Mouse (Mus musculus): ENCODE measurements around the gene Dhdh. TPM values are rescaled to one million over a fixed set of nuclear protein-coding genes. Genes with fewer than 3 reads are reported as not detected.
A peak's percentile ranks its signal among the peaks of the same experiment; 100 is the strongest.

Gene Dhdh
- polyA plus RNA-seq, 1 experiment from 2014 or later = 4.2 TPM

- 29% methylated on average over 12 of the region's 12 CpGs for WGBS
- Histone ChIP-seq H3K9ac (ENCODE audit: low read depth, low read length) (peak overlapping the region; percentile 78), H3K36me3 (ENCODE audit: control insufficient read depth, insufficient read depth, low read length) (no peaks in the 10 kb centered on the region), H3K27ac (ENCODE audit: low read length) (peak overlapping the region; percentile 66), H3K27me3 (ENCODE audit: control insufficient read depth, insufficient read depth, low read depth, low read length) (no peaks in the 10 kb centered on the region), H3K9me3 (replicated peaks; ENCODE audit: control insufficient read depth, low read length, poor library complexity, severe bottlenecking) (no peaks in the 10 kb centered on the region), H3K4me3 (ENCODE audit: low read depth, low read length) (peak overlapping the region; percentile 66), H3K4me2 (ENCODE audit: low read length) (peak overlapping the region; percentile 84), H3K4me1 (ENCODE audit: control insufficient read depth, insufficient read depth, low read length) (peaks cover 13% of the 10 kb centered on the region)
- ATAC-seq = peak; percentile 7; the same call in 1 of the 2 replicates
Observed at GRCm38 (mm10) chr7:45524841-45525621, 36.4 kb upstream of the Dhdh start.

- no peak overlapping the region for H3K27ac ChIP-seq (ENCODE audit: low read length)
- H3K36me3 ChIP-seq (ENCODE audit: control insufficient read depth, insufficient read depth, low read length) = no peaks in the 10 kb centered on the region
- WGBS = 89% methylated on average over 12 of the region's 13 CpGs
- no peaks in the 10 kb centered on the region for H3K27me3 ChIP-seq (ENCODE audit: control insufficient read depth, insufficient read depth, low read depth, low read length)
- H3K4me1 ChIP-seq (ENCODE audit: control insufficient read depth, insufficient read depth, low read length) = peaks cover 13% of the 10 kb centered on the region
- no peak overlapping the region; the same call in 1 of the 2 replicates for H3K9ac ChIP-seq (ENCODE audit: low read depth, low read length)
- no peak overlapping the region for H3K4me3 ChIP-seq (ENCODE audit: low read depth, low read length)
- no peak overlapping the region for H3K4me2 ChIP-seq (ENCODE audit: low read length)
- ATAC-seq = no peak
- no peaks in the 10 kb centered on the region for H3K9me3 ChIP-seq (replicated peaks; ENCODE audit: control insufficient read depth, low read length, poor library complexity, severe bottlenecking)
Observed at GRCm38 (mm10) chr7:45523678-45524170, 35.1 kb upstream of the Dhdh start.

- H3K9ac ChIP-seq (ENCODE audit: low read depth, low read length) = no peak overlapping the region; the same call in 1 of the 2 replicates
- no peak overlapping the region for H3K4me2 ChIP-seq (ENCODE audit: low read length)
- no peak overlapping the region for H3K27ac ChIP-seq (ENCODE audit: low read length)
- H3K9me3 ChIP-seq (replicated peaks; ENCODE audit: control insufficient read depth, low read length, poor library complexity, severe bottlenecking) = no peaks in the 10 kb centered on the region
- H3K27me3 ChIP-seq (ENCODE audit: control insufficient read depth, insufficient read depth, low read depth, low read length) = no peaks in the 10 kb centered on the region
- 74% methylated on average over 18 of the region's 18 CpGs for WGBS
- H3K36me3 ChIP-seq (ENCODE audit: control insufficient read depth, insufficient read depth, low read length) = no peaks in the 10 kb centered on the region
- peaks cover 13% of the 10 kb centered on the region for H3K4me1 ChIP-seq (ENCODE audit: control insufficient read depth, insufficient read depth, low read length)
- ATAC-seq = no peak
- no peak overlapping the region for H3K4me3 ChIP-seq (ENCODE audit: low read depth, low read length)
Observed at GRCm38 (mm10) chr7:45522957-45523676, 34.5 kb upstream of the Dhdh start.

- Histone ChIP-seq H3K4me2 (ENCODE audit: low read length) (peak overlapping the region; percentile 53), H3K27me3 (ENCODE audit: control insufficient read depth, insufficient read depth, low read depth, low read length) (no peaks in the 10 kb centered on the region), H3K4me1 (ENCODE audit: control insufficient read depth, insufficient read depth, low read length) (peaks cover 13% of the 10 kb centered on the region), H3K27ac (ENCODE audit: low read length) (no peak overlapping the region), H3K9me3 (replicated peaks; ENCODE audit: control insufficient read depth, low read length, poor library complexity, severe bottlenecking) (no peaks in the 10 kb centered on the region), H3K36me3 (ENCODE audit: control insufficient read depth, insufficient read depth, low read length) (no peaks in the 10 kb centered on the region), H3K9ac (ENCODE audit: low read depth, low read length) (peak overlapping the region; percentile 63; the same call in 1 of the 2 replicates), H3K4me3 (ENCODE audit: low read depth, low read length) (peak overlapping the region; percentile 44)
- 57% methylated on average over 16 of the region's 16 CpGs for WGBS
- ATAC-seq = no peak; the same call in 1 of the 2 replicates
Observed at GRCm38 (mm10) chr7:45522194-45522752, 33.7 kb upstream of the Dhdh start.

- Histone ChIP-seq H3K4me1 (ENCODE audit: control insufficient read depth, insufficient read depth, low read length) (peaks cover 13% of the 10 kb centered on the region), H3K4me2 (ENCODE audit: low read length) (peak overlapping the region; percentile 53), H3K4me3 (ENCODE audit: low read depth, low read length) (peak overlapping the region; percentile 44), H3K27me3 (ENCODE audit: control insufficient read depth, insufficient read depth, low read depth, low read length) (no peaks in the 10 kb centered on the region), H3K27ac (ENCODE audit: low read length) (peak overlapping the region; percentile 82), H3K9ac (ENCODE audit: low read depth, low read length) (peak overlapping the region; percentile 63), H3K36me3 (ENCODE audit: control insufficient read depth, insufficient read depth, low read length) (no peaks in the 10 kb centered on the region), H3K9me3 (replicated peaks; ENCODE audit: control insufficient read depth, low read length, poor library complexity, severe bottlenecking) (no peaks in the 10 kb centered on the region)
- WGBS = under 1% methylated on average over 28 of the region's 28 CpGs
- ATAC-seq = peak; percentile 73
Observed at GRCm38 (mm10) chr7:45521728-45522184, 33.2 kb upstream of the Dhdh start.

DNA sequence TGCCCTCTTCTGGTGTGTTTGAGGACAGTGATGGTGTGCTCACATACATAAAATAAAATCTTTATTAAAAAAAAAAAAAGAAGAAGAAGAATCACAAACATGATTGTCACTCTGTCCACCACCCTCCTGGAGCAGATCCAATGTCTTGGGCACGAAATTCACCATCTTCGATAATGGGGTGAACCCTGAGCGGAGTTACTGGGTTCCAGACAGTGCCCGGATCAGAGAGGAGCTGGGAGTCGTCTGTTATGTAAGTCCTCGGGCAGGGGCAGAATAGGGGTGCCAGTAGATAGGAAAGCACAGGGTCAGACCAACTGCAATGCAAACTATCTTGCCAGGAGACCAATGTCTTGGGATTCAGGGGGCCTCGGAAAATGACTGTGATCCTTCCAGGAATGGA is 32.0 kb upstream of the Dhdh start:
- no peak overlapping the region for H3K9ac ChIP-seq (ENCODE audit: low read depth, low read length)
- H3K9me3 ChIP-seq (replicated peaks; ENCODE audit: control insufficient read depth, low read length, poor library complexity, severe bottlenecking) = no peaks in the 10 kb centered on the region
- ATAC-seq = no peak
- no peak overlapping the region for H3K4me3 ChIP-seq (ENCODE audit: low read depth, low read length)
- no peaks in the 10 kb centered on the region for H3K27me3 ChIP-seq (ENCODE audit: control insufficient read depth, insufficient read depth, low read depth, low read length)
- H3K27ac ChIP-seq (ENCODE audit: low read length) = no peak overlapping the region
- H3K4me1 ChIP-seq (ENCODE audit: control insufficient read depth, insufficient read depth, low read length) = peaks cover 13% of the 10 kb centered on the region
- 95% methylated on average over 7 of the region's 7 CpGs for WGBS
- H3K4me2 ChIP-seq (ENCODE audit: low read length) = no peak overlapping the region
- no peaks in the 10 kb centered on the region for H3K36me3 ChIP-seq (ENCODE audit: control insufficient read depth, insufficient read depth, low read length)

DNA sequence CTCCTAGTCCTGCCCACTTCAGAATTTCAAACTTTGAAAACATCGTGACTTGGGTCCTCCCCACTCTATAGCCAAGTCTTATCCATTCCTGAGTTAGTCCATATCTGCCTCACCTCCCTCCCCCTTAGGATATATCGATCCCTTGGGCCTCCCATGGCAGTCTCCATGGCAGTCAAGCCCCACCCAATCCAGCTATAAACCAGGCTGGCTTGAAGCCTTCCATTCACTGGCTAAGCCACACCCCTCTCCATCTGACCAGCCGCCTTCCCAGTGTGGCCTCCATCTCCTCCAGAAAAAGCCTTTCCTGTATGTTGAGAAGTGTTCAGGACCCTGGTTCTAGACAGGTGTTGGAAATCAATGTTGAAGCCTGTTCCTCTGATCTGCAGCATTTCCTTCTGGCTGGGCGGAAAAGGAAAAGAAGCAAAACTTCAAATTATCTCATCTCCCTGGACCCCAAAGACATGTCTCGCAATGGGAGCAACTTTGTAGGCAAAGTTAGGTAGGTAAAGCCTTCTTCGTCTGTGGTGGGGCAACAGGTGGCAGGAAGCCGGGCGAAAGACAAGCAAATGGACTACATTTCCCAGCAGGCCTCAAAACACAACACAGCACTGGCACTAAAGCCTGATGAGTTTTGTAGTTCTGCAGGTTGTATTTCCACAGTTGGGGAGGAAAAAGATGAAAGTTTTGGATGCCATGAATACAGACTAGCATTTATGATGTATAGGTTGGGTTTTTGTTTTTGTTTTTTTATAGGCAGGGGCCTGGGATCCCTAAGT is 30.9 kb upstream of the Dhdh start:
- H3K4me2 ChIP-seq (ENCODE audit: low read length) = no peak overlapping the region
- no peaks in the 10 kb centered on the region for H3K36me3 ChIP-seq (ENCODE audit: control insufficient read depth, insufficient read depth, low read length)
- WGBS = 79% methylated on average over 8 of the region's 8 CpGs
- no peak overlapping the region for H3K4me3 ChIP-seq (ENCODE audit: low read depth, low read length)
- no peak overlapping the region for H3K9ac ChIP-seq (ENCODE audit: low read depth, low read length)
- H3K27ac ChIP-seq (ENCODE audit: low read length) = no peak overlapping the region
- no peaks in the 10 kb centered on the region for H3K27me3 ChIP-seq (ENCODE audit: control insufficient read depth, insufficient read depth, low read depth, low read length)
- H3K9me3 ChIP-seq (replicated peaks; ENCODE audit: control insufficient read depth, low read length, poor library complexity, severe bottlenecking) = no peaks in the 10 kb centered on the region
- H3K4me1 ChIP-seq (ENCODE audit: control insufficient read depth, insufficient read depth, low read length) = peaks cover 3% of the 10 kb centered on the region; the same call in 1 of the 2 replicates
- no peak for ATAC-seq

DNA sequence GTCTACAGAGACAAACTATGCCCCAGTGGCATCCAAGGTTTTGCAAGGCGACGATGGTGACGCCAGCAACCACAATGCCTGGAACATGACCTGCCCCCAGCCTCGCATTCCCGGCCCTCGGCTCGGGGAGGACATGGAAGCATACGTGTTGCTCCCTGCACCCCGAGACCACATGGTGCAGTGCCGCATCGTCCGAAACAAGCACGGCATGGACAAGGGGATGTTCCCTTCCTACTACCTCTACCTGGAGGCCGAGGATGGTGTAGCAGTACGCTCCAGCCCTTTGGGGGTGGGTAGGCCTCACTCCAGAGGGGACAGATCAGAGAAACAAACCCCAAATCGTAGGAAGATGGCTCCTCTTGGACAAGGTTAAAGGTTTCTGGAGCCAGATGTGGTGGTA is 30.0 kb upstream of the Dhdh start:
- WGBS = 90% methylated on average over 16 of the region's 16 CpGs

More for the DNA sequence above, 30.0 kb upstream of the Dhdh start:
- no peak overlapping the region for H3K9ac ChIP-seq (ENCODE audit: low read depth, low read length)
- no peaks in the 10 kb centered on the region for H3K9me3 ChIP-seq (replicated peaks; ENCODE audit: control insufficient read depth, low read length, poor library complexity, severe bottlenecking)
- no peak overlapping the region for H3K4me2 ChIP-seq (ENCODE audit: low read length)
- H3K27me3 ChIP-seq (ENCODE audit: control insufficient read depth, insufficient read depth, low read depth, low read length) = no peaks in the 10 kb centered on the region
- peaks cover 3% of the 10 kb centered on the region; the same call in 1 of the 2 replicates for H3K4me1 ChIP-seq (ENCODE audit: control insufficient read depth, insufficient read depth, low read length)
- ATAC-seq = no peak
- no peak overlapping the region for H3K4me3 ChIP-seq (ENCODE audit: low read depth, low read length)
- no peaks in the 10 kb centered on the region for H3K36me3 ChIP-seq (ENCODE audit: control insufficient read depth, insufficient read depth, low read length)
- no peak overlapping the region for H3K27ac ChIP-seq (ENCODE audit: low read length)

Measured in midbrain, embryonic 16.5 days (tissue).